Mouse (Mus musculus): ENCODE measurements around the gene Ccdc113. TPM values are rescaled to one million over a fixed set of nuclear protein-coding genes. Genes with fewer than 3 reads are reported as not detected.

Gene Ccdc113
- polyA plus RNA-seq, 1 experiment = 4.7 TPM

DNA sequence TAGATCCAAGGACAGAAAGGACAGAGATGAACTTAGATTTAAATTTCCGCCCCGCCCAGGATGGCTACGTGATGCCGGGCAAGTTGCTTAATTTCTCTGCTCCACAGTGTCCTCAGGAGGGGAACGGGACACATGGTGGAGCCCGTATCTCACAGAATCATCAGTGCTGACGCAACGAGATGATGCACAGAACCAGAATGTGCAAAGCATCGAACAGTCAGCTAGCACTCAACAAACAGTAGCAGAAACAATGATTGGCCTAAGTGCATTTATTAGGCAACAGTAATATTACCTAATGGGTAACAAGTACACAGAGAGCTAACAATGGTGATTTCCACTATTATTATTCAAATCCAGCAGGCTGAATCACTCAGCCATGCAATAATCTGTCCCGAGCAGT lies 5.7 kb upstream of the Ccdc113 start:
- no peak for DNase-seq
- Histone ChIP-seq H3K4me3 (replicated peaks; ENCODE audit: extremely low read depth, low read depth, low read length) (no peak overlapping the region), H3K4me1 (ENCODE audit: control insufficient read depth, insufficient read depth, low read length) (no peaks in the 10 kb centered on the region)
- TF ChIP-seq POLR2A (IDR thresholded peaks at IDR 0.05; ENCODE audit: borderline replicate concordance, extremely low read depth, low read depth, low read length) = no peak
- TF ChIP-seq CTCF (IDR thresholded peaks at IDR 0.05; ENCODE audit: insufficient read depth, low read length) = no peak
- 88% methylated on average over 10 of the region's 10 CpGs for WGBS

DNA sequence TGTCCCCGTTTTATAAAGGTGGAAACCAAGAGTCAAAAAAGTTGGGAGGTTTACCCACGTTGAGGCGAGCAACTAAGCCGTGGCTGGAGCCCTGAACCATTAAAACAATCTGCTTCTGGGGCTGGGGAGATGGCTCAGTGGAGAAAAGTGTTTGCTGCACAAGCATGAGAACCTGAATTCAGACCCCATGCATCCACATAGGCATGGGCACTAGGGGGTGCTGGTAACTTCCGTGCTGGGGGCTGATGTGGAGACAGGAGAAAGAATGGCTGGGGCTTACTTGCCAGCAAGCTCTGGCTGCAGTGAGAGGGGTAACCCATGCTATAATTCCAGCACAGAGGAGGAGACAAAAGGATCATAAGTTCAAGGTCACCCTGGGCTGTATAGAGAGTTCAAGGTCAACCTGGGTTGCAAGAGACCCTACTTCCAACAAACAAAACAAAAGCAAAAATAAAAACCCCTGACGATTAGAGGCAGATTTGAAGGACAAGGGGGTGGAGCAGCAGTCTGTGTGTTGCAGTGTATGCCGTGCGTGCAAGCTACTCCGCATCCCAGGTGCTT lies 5.1 kb upstream of the Ccdc113 start:
- no peak for DNase-seq
- peak; percentile 16; the same call in 1 of the 2 replicates for TF ChIP-seq CTCF (IDR thresholded peaks at IDR 0.05; ENCODE audit: insufficient read depth, low read length)
- no peak for TF ChIP-seq POLR2A (IDR thresholded peaks at IDR 0.05; ENCODE audit: borderline replicate concordance, extremely low read depth, low read depth, low read length)
- Histone ChIP-seq H3K4me3 (replicated peaks; ENCODE audit: extremely low read depth, low read depth, low read length) (no peak overlapping the region), H3K4me1 (ENCODE audit: control insufficient read depth, insufficient read depth, low read length) (no peaks in the 10 kb centered on the region)
- WGBS = 61% methylated on average over 9 of the region's 9 CpGs

DNA sequence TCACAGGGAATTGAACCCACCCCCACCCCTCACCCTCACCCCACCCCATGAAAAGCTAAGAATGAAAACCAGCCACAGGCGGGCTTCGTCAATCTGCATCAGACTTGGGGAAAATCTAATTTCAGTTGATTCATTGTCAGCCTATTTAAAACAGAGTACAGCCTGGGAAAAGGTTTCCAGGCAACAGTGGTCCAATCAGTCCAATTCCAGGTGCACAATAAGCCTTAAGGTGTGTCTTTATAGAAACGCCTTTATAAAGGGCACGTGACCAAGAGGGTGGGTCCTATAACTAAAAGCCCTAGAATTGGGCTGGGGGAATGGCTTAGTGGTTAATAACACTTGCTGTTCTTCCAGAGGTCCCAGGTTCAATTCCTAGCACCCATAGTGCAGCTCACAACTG lies 1.7 kb upstream of the Ccdc113 start:
- TF ChIP-seq CTCF (IDR thresholded peaks at IDR 0.05; ENCODE audit: insufficient read depth, low read length) (no peak), POLR2A (IDR thresholded peaks at IDR 0.05; ENCODE audit: borderline replicate concordance, extremely low read depth, low read depth, low read length) (no peak)
- no peak for DNase-seq
- Histone ChIP-seq H3K4me3 (replicated peaks; ENCODE audit: extremely low read depth, low read depth, low read length) (no peak overlapping the region), H3K4me1 (ENCODE audit: control insufficient read depth, insufficient read depth, low read length) (no peaks in the 10 kb centered on the region)
- WGBS = 62% methylated on average over 4 of the region's 4 CpGs

GRCm38 (mm10) chr8:95539487-95539886 lies 5.6 kb downstream of the Ccdc113 start:
- no peak for DNase-seq
- 72% methylated on average over 5 of the region's 5 CpGs for WGBS

GRCm38 (mm10) chr8:95542191-95542590 lies 8.3 kb downstream of the Ccdc113 start:
- H3K4me1 ChIP-seq (ENCODE audit: control insufficient read depth, insufficient read depth, low read length) = no peaks in the 10 kb centered on the region
- H3K4me3 ChIP-seq (replicated peaks; ENCODE audit: extremely low read depth, low read depth, low read length) = no peak overlapping the region
- TF ChIP-seq POLR2A (IDR thresholded peaks at IDR 0.05; ENCODE audit: borderline replicate concordance, extremely low read depth, low read depth, low read length) (no peak), CTCF (IDR thresholded peaks at IDR 0.05; ENCODE audit: insufficient read depth, low read length) (no peak)
- 54% methylated on average over 6 of the region's 6 CpGs for WGBS
- DNase-seq = no peak

More at GRCm38 (mm10) chr8:95539487-95539886, 5.6 kb downstream of the Ccdc113 start:
- Histone ChIP-seq H3K4me1 (ENCODE audit: control insufficient read depth, insufficient read depth, low read length) (no peaks in the 10 kb centered on the region), H3K4me3 (replicated peaks; ENCODE audit: extremely low read depth, low read depth, low read length) (no peak overlapping the region)
- no peak for TF ChIP-seq CTCF (IDR thresholded peaks at IDR 0.05; ENCODE audit: insufficient read depth, low read length)

DNA sequence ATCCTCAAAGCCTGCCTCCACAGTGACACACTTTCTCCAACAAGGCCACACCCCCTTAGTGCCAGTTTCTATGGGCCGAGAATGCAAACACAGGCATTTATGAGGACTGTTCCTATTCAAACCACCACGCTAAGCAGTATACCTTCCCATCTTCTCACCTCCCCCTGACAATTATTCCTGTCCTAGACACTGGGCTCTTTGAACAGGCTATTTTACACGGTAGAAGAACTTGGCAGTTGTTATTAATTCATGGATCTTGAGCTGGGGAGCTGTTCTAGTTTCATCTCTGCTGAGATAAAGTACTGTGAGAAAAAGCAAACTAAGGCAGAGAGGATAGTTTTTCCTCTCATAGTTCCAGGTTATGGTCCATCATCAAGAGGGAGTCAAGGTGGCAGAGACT lies 9.2 kb downstream of the Ccdc113 start:
- DNase-seq = no peak
- WGBS = 75% methylated on average over 3 of the region's 3 CpGs
- TF ChIP-seq POLR2A (IDR thresholded peaks at IDR 0.05; ENCODE audit: borderline replicate concordance, extremely low read depth, low read depth, low read length) = no peak
- no peak for TF ChIP-seq CTCF (IDR thresholded peaks at IDR 0.05; ENCODE audit: insufficient read depth, low read length)
- Histone ChIP-seq H3K4me1 (ENCODE audit: control insufficient read depth, insufficient read depth, low read length) (no peaks in the 10 kb centered on the region), H3K4me3 (replicated peaks; ENCODE audit: extremely low read depth, low read depth, low read length) (no peak overlapping the region)

DNA sequence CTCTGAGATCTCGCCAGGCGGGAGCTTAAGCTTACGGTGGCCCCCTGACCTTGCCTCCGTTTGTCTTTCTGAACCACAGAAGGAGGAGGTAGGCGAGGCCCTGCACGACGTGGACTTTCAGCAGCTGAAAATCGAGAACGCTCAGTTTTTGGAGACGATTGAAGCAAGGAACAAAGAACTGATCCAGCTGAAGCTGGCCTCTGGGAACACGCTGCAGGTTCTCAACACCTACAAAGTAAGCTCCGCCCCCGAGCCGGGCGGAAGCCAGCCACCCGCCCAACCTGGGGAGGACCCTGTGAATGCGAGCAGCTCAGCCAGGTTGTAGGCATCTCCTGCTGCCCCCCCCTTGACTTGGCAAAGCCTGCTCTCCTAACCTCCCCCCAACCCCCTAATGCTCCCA lies 11.9 kb downstream of the Ccdc113 start:
- WGBS = 70% methylated on average over 17 of the region's 17 CpGs
- H3K4me3 ChIP-seq (replicated peaks; ENCODE audit: extremely low read depth, low read depth, low read length) = no peak overlapping the region
- DNase-seq = no peak
- TF ChIP-seq POLR2A (IDR thresholded peaks at IDR 0.05; ENCODE audit: borderline replicate concordance, extremely low read depth, low read depth, low read length) = no peak
- TF ChIP-seq CTCF (IDR thresholded peaks at IDR 0.05; ENCODE audit: insufficient read depth, low read length) = no peak
- no peaks in the 10 kb centered on the region for H3K4me1 ChIP-seq (ENCODE audit: control insufficient read depth, insufficient read depth, low read length)

GRCm38 (mm10) chr8:95546986-95547385 lies 13.1 kb downstream of the Ccdc113 start:
- H3K4me3 ChIP-seq (replicated peaks; ENCODE audit: extremely low read depth, low read depth, low read length) = no peak overlapping the region
- DNase-seq = no peak
- H3K4me1 ChIP-seq (ENCODE audit: control insufficient read depth, insufficient read depth, low read length) = no peaks in the 10 kb centered on the region
- TF ChIP-seq POLR2A (IDR thresholded peaks at IDR 0.05; ENCODE audit: borderline replicate concordance, extremely low read depth, low read depth, low read length) = no peak
- no peak for TF ChIP-seq CTCF (IDR thresholded peaks at IDR 0.05; ENCODE audit: insufficient read depth, low read length)
- 76% methylated on average over 4 of the region's 4 CpGs for WGBS

- H3K4me3 ChIP-seq (replicated peaks; ENCODE audit: extremely low read depth, low read depth, low read length) = no peak overlapping the region
- no peaks in the 10 kb centered on the region for H3K4me1 ChIP-seq (ENCODE audit: control insufficient read depth, insufficient read depth, low read length)
- no peak for TF ChIP-seq POLR2A (IDR thresholded peaks at IDR 0.05; ENCODE audit: borderline replicate concordance, extremely low read depth, low read depth, low read length)
- no peak for TF ChIP-seq CTCF (IDR thresholded peaks at IDR 0.05; ENCODE audit: insufficient read depth, low read length)
- DNase-seq = no peak
- WGBS = 56% methylated on average over 8 of the region's 8 CpGs
Observed at GRCm38 (mm10) chr8:95547931-95548330, 14.0 kb downstream of the Ccdc113 start.

- 63% methylated on average over 16 of the region's 16 CpGs for WGBS
- Histone ChIP-seq H3K4me3 (replicated peaks; ENCODE audit: extremely low read depth, low read depth, low read length) (no peak overlapping the region), H3K4me1 (ENCODE audit: control insufficient read depth, insufficient read depth, low read length) (no peaks in the 10 kb centered on the region)
- no peak for DNase-seq
- TF ChIP-seq CTCF (IDR thresholded peaks at IDR 0.05; ENCODE audit: insufficient read depth, low read length) (no peak), POLR2A (IDR thresholded peaks at IDR 0.05; ENCODE audit: borderline replicate concordance, extremely low read depth, low read depth, low read length) (no peak)
Observed at GRCm38 (mm10) chr8:95549871-95550829, 16.3 kb downstream of the Ccdc113 start.

Measured in lung, adult 2 months (tissue).